Mouse (Mus musculus) midbrain, embryonic 11.5 days (tissue): Measurements from ENCODE around the gene Fmo5. TPM values are rescaled to one million over a fixed set of nuclear protein-coding genes. Genes with fewer than 3 reads are reported as not detected.

Experiments
- ATAC-seq: fragments of 200-750 bp; cut with Nextera tagmentation; 2 replicates; pipeline ENCODE4 v1.8.0; 2017; ENCODE audit warnings: moderate TSS enrichment, moderate library complexity; ENCODE audit not compliant: low FRiP score
- DNase-seq: peaks from one replicate; pipeline ENCODE4 v3.0.0; 2015; ENCODE audit warnings: low spot score; ENCODE audit errors: missing footprints
- H3K27ac ChIP-seq: fragments of 300-500 bp; sonication (generic); 2 replicates; pipeline ENCODE4 v1.5.1; 2014; ENCODE audit warnings: low read depth, low read length
- H3K27me3 ChIP-seq: fragments of 300-500 bp; sonication (generic); 2 replicates; pipeline ENCODE4 v1.6.1; 2014; ENCODE audit warnings: mild to moderate bottlenecking, low read length, moderate library complexity, mixed read lengths; ENCODE audit not compliant: control insufficient read depth, insufficient read depth
- H3K36me3 ChIP-seq: fragments of 300-500 bp; sonication (generic); 2 replicates; pipeline ENCODE4 v1.6.1; 2014; ENCODE audit warnings: mild to moderate bottlenecking, low read length, moderate library complexity, mixed read lengths; ENCODE audit not compliant: control insufficient read depth, insufficient read depth
- H3K4me1 ChIP-seq: fragments of 300-500 bp; sonication (generic); 2 replicates; pipeline ENCODE4 v1.6.1; 2014; ENCODE audit warnings: low read length; ENCODE audit not compliant: control insufficient read depth, insufficient read depth
- H3K4me2 ChIP-seq: fragments of 300-500 bp; sonication (generic); 2 replicates; pipeline ENCODE4 v1.6.1; 2014; ENCODE audit warnings: mild to moderate bottlenecking, moderate library complexity
- H3K4me3 ChIP-seq: fragments of 300-500 bp; sonication (generic); 2 replicates; pipeline ENCODE4 v1.5.1; 2014; ENCODE audit warnings: low read depth, low read length
- H3K9ac ChIP-seq: fragments of 300-500 bp; sonication (generic); 2 replicates; pipeline ENCODE4 v1.6.1; 2014; ENCODE audit warnings: low read length
- H3K9me3 ChIP-seq: fragments of 300-500 bp; sonication (generic); 2 replicates; pipeline ENCODE4 v1.6.1; 2016; ENCODE audit warnings: low read length; ENCODE audit not compliant: control insufficient read depth
- WGBS: fragments of 180-500 bp; shearing (Covaris S2); extraction: QIAGEN DNeasy Blood & Tissue Kit; methylation state at CpG from one replicate; pipeline ENCODE4 v1.1.7; 2014; 5-methylcytosine and 5-hydroxymethylcytosine counted together
- polyA plus RNA-seq: library from polyadenylated mRNA; unstranded; fragments of >200 nt; fragmentation: Nextera tagmentation; extraction: Ambion mirVana; gene quantifications from 2 replicates; pipeline ENCODE4 v1.2.1, GENCODE M21; 2014

The Fmo5 gene
- polyA plus RNA-seq, 1 experiment from 2014 or later = 0.40 TPM

- no peak overlapping the region for H3K4me3 ChIP-seq
- H3K27me3 ChIP-seq = no peaks in the 10 kb centered on the region
- H3K27ac ChIP-seq = no peak overlapping the region
- no peaks in the 10 kb centered on the region for H3K9me3 ChIP-seq
- no peak overlapping the region for H3K4me2 ChIP-seq
- no peak overlapping the region for H3K9ac ChIP-seq
- 84% methylated on average over 3 of the region's 3 CpGs for WGBS
- no peaks in the 10 kb centered on the region for H3K4me1 ChIP-seq
- DNase-seq (no peak), ATAC-seq (no peak)
- no peaks in the 10 kb centered on the region for H3K36me3 ChIP-seq
Observed at GRCm38 (mm10) chr3:97649022-97649421, 20.4 kb downstream of the Fmo5 start.

GRCm38 (mm10) chr3:97649469-97649868, 20.9 kb downstream of the Fmo5 start:
- Histone ChIP-seq H3K4me1 (no peaks in the 10 kb centered on the region), H3K27me3 (no peaks in the 10 kb centered on the region), H3K9me3 (no peaks in the 10 kb centered on the region; the same call in 1 of the 2 replicates), H3K4me3 (no peak overlapping the region), H3K9ac (no peak overlapping the region), H3K27ac (no peak overlapping the region), H3K4me2 (no peak overlapping the region), H3K36me3 (no peaks in the 10 kb centered on the region)
- 82% methylated on average over 6 of the region's 6 CpGs for WGBS
- DNase-seq = no peak
- ATAC-seq = no peak

- H3K9me3 ChIP-seq = no peaks in the 10 kb centered on the region; the same call in 1 of the 2 replicates
- no peak overlapping the region for H3K4me3 ChIP-seq
- no peak overlapping the region for H3K4me2 ChIP-seq
- H3K4me1 ChIP-seq = no peaks in the 10 kb centered on the region
- no peak overlapping the region for H3K9ac ChIP-seq
- WGBS = 85% methylated on average over 10 of the region's 10 CpGs
- ATAC-seq (no peak), DNase-seq (no peak)
- no peaks in the 10 kb centered on the region for H3K36me3 ChIP-seq
- H3K27ac ChIP-seq = no peak overlapping the region
- no peaks in the 10 kb centered on the region for H3K27me3 ChIP-seq
Observed at GRCm38 (mm10) chr3:97651604-97652003, 23.0 kb downstream of the Fmo5 start.

GRCm38 (mm10) chr3:97653781-97654180, 25.2 kb downstream of the Fmo5 start:
- DNase-seq = no peak
- no peak overlapping the region for H3K27ac ChIP-seq
- ATAC-seq = no peak

GRCm38 (mm10) chr3:97654901-97655300, 26.3 kb downstream of the Fmo5 start:
- Histone ChIP-seq H3K36me3 (no peaks in the 10 kb centered on the region), H3K4me3 (no peak overlapping the region), H3K9me3 (no peaks in the 10 kb centered on the region; the same call in 1 of the 2 replicates), H3K4me1 (peaks cover 10% of the 10 kb centered on the region), H3K27me3 (no peaks in the 10 kb centered on the region), H3K9ac (no peak overlapping the region), H3K4me2 (no peak overlapping the region), H3K27ac (no peak overlapping the region)
- WGBS = 84% methylated on average over 8 of the region's 8 CpGs
- DNase-seq (no peak), ATAC-seq (no peak)

More at GRCm38 (mm10) chr3:97653781-97654180, 25.2 kb downstream of the Fmo5 start:
- Histone ChIP-seq H3K4me2 (no peak overlapping the region), H3K9ac (no peak overlapping the region), H3K4me1 (peaks cover 2% of the 10 kb centered on the region; the same call in 1 of the 2 replicates), H3K4me3 (no peak overlapping the region), H3K27me3 (no peaks in the 10 kb centered on the region), H3K36me3 (no peaks in the 10 kb centered on the region), H3K9me3 (no peaks in the 10 kb centered on the region; the same call in 1 of the 2 replicates)
- WGBS = 92% methylated on average over 5 of the region's 5 CpGs

- WGBS = 3% methylated on average over 49 of the region's 51 CpGs
- peak within 1 kb of the TSS; percentile 76 for H3K4me2 ChIP-seq
- H3K9me3 ChIP-seq = no peaks in the 10 kb centered on the region; the same call in 1 of the 2 replicates
- peak; percentile 98 for ATAC-seq
- no peaks in the 10 kb centered on the region for H3K27me3 ChIP-seq
- peaks cover 10% of the 10 kb centered on the region for H3K4me1 ChIP-seq
- DNase-seq = peak; percentile 100
- peak within 1 kb of the TSS; percentile 83 for H3K4me3 ChIP-seq
- no peaks in the 10 kb centered on the region for H3K36me3 ChIP-seq
- H3K27ac ChIP-seq = no peak within 1 kb of the TSS
- peak within 1 kb of the TSS; percentile 74 for H3K9ac ChIP-seq
Observed at GRCm38 (mm10) chr3:97657655-97658411, 29.2 kb downstream of the Fmo5 start, which contains the start of gene Prkab2. Gene Prkab2 (plus strand): TSS chr3:97658193.

DNA sequence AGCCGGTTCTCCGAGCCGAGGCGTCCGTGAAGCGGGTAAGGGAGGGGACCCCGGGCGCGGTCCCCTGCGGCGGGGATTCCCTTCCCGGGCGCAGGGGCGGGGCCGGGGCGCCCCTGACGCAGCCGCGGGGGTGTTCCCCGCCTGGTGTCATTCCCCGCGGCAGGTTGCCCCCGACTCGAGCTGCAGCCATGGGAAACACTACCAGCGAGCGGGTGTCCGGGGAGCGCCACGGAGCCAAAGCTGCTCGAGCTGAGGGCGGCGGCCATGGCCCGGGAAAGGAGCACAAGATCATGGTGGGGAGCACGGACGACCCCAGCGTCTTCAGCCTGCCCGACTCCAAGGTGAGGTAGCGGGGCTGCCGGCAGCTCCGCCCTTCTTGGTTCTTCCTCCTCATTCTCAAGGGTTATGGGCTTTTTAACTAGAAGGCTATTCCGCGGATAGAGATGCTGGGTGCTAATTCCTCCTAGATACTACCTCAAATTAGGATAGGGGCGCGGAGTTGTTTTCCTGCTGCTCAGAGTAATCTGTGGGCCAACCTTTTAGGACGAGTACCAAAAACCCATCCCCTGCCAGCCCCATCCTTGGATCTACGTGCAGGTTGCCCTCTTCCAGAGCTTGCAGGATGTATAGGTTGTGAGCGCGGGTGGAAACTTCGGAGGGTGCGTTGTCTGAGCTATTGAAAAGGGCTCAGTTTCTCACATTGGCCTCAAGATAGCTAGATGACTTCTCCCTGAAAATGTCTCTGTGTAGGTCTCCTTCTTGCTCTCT, 30.0 kb downstream of the Fmo5 start:
- no peak for DNase-seq
- Histone ChIP-seq H3K27me3 (no peaks in the 10 kb centered on the region), H3K4me3 (peak overlapping the region; percentile 83), H3K27ac (no peak overlapping the region), H3K9me3 (no peaks in the 10 kb centered on the region; the same call in 1 of the 2 replicates), H3K9ac (peak overlapping the region; percentile 74), H3K4me2 (peak overlapping the region; percentile 76), H3K36me3 (no peaks in the 10 kb centered on the region), H3K4me1 (peaks cover 10% of the 10 kb centered on the region)
- WGBS = under 1% methylated on average over 48 of the region's 50 CpGs
- ATAC-seq = no peak; the same call in 1 of the 2 replicates

GRCm38 (mm10) chr3:97659746-97660145, 31.1 kb downstream of the Fmo5 start:
- H3K4me2 ChIP-seq = no peak overlapping the region
- no peak for ATAC-seq
- no peaks in the 10 kb centered on the region for H3K36me3 ChIP-seq
- H3K4me3 ChIP-seq = no peak overlapping the region
- peaks cover 10% of the 10 kb centered on the region for H3K4me1 ChIP-seq
- no peak overlapping the region for H3K27ac ChIP-seq
- no peak for DNase-seq
- H3K9me3 ChIP-seq = no peaks in the 10 kb centered on the region
- WGBS = 94% methylated on average over 7 of the region's 7 CpGs
- H3K27me3 ChIP-seq = no peaks in the 10 kb centered on the region
- H3K9ac ChIP-seq = no peak overlapping the region

DNA sequence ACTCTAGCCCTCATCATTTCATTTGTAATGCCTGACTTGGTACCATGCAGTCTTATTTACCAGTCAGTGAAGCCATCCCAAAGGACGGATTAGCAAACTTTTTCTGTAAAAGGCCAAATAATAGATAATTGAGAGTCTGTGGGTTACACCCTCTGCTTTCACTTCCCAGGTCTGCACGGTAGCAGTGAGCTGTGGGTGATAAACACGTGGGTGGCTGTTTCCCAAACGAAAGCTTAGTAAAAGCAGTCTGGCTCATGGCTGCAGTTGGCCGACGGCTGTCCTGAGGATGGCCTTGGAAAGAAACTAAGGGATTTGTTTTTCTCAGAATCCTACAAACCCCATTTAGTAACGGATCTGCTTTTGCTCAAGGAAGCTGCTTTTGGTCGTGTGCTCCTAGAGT, 32.6 kb downstream of the Fmo5 start:
- Histone ChIP-seq H3K4me1 (peaks cover 10% of the 10 kb centered on the region), H3K36me3 (no peaks in the 10 kb centered on the region), H3K27me3 (no peaks in the 10 kb centered on the region), H3K9ac (no peak overlapping the region), H3K9me3 (no peaks in the 10 kb centered on the region), H3K4me3 (no peak overlapping the region), H3K4me2 (no peak overlapping the region), H3K27ac (no peak overlapping the region)
- DNase-seq (no peak), ATAC-seq (no peak)
- 77% methylated on average over 8 of the region's 8 CpGs for WGBS
